Mouse (Mus musculus): ENCODE measurements around the gene Macrod2.

The Macrod2 gene

GRCm38 (mm10) chr2:142334441-142335102 is 1939.5 kb downstream of the Macrod2 start:
- DNase-seq (ENCODE audit: low read depth, low spot score): peak; percentile 17

- no peak for DNase-seq (ENCODE audit: low read depth, low spot score)
Observed at GRCm38 (mm10) chr2:142335103-142335999, 1940.2 kb downstream of the Macrod2 start.

GRCm38 (mm10) chr2:142344021-142344420 is 1948.9 kb downstream of the Macrod2 start:
- no peak for DNase-seq (ENCODE audit: low read depth, low spot score)

GRCm38 (mm10) chr2:142344758-142345157 is 1949.6 kb downstream of the Macrod2 start:
- no peak for DNase-seq (ENCODE audit: low read depth, low spot score)

- DNase-seq (ENCODE audit: low read depth, low spot score): no peak
Observed at GRCm38 (mm10) chr2:142349805-142350204, 1954.7 kb downstream of the Macrod2 start.

- DNase-seq (ENCODE audit: low read depth, low spot score): no peak
Observed at GRCm38 (mm10) chr2:142362888-142363287, 1967.8 kb downstream of the Macrod2 start.

- no peak for DNase-seq (ENCODE audit: low read depth, low spot score)
Observed at GRCm38 (mm10) chr2:142373978-142374377, 1978.9 kb downstream of the Macrod2 start.

- DNase-seq (ENCODE audit: low read depth, low spot score): no peak
Observed at GRCm38 (mm10) chr2:142380563-142380962, 1985.5 kb downstream of the Macrod2 start.

GRCm38 (mm10) chr2:142381081-142381579 is 1986.0 kb downstream of the Macrod2 start:
- no peak for DNase-seq (ENCODE audit: low read depth, low spot score)

- no peak for DNase-seq (ENCODE audit: low read depth, low spot score)
Observed at GRCm38 (mm10) chr2:142393546-142393945, 1998.4 kb downstream of the Macrod2 start.

- DNase-seq (ENCODE audit: low read depth, low spot score): no peak
Observed at GRCm38 (mm10) chr2:142399490-142399889, 2004.4 kb downstream of the Macrod2 start.

- DNase-seq (ENCODE audit: low read depth, low spot score): no peak
Observed at GRCm38 (mm10) chr2:142400781-142401180, 2005.7 kb downstream of the Macrod2 start.

GRCm38 (mm10) chr2:142401359-142401758 is 2006.2 kb downstream of the Macrod2 start:
- no peak for DNase-seq (ENCODE audit: low read depth, low spot score)

GRCm38 (mm10) chr2:142403394-142403793 is 2008.3 kb downstream of the Macrod2 start:
- no peak for DNase-seq (ENCODE audit: low read depth, low spot score)

GRCm38 (mm10) chr2:142404321-142404720 is 2009.2 kb downstream of the Macrod2 start:
- no peak for DNase-seq (ENCODE audit: low read depth, low spot score)

- DNase-seq (ENCODE audit: low read depth, low spot score): no peak
Observed at GRCm38 (mm10) chr2:142407341-142407740, 2012.2 kb downstream of the Macrod2 start.

GRCm38 (mm10) chr2:142410124-142410523 is 2015.0 kb downstream of the Macrod2 start:
- DNase-seq (ENCODE audit: low read depth, low spot score): no peak

- no peak for DNase-seq (ENCODE audit: low read depth, low spot score)
Observed at GRCm38 (mm10) chr2:142433126-142433525, 2038.0 kb downstream of the Macrod2 start.

- DNase-seq (ENCODE audit: low read depth, low spot score): no peak
Observed at GRCm38 (mm10) chr2:142434731-142435130, 2039.6 kb downstream of the Macrod2 start.

- no peak for DNase-seq (ENCODE audit: low read depth, low spot score)
Observed at GRCm38 (mm10) chr2:142437606-142438461, 2042.7 kb downstream of the Macrod2 start.

Measured in retina, postnatal 7 days (tissue).